Mouse (Mus musculus) splenic B cell, adult 2 months (primary cell): Measurements from ENCODE around the gene Tenm4.
"Not testable (repeated sequence)": the region's sequence is repeated elsewhere in the genome, so short reads cannot be mapped to it uniquely, and the experiment has no call there.

Experiments used
- DNase-seq: peaks from one replicate; pipeline ENCODE4 v3.0.0-alpha.2; 2011; ENCODE audit warnings: low read depth, low spot score
- H3K27me3 ChIP-seq: 2 replicates; pipeline ENCODE4 v1.6.1; 2012; ENCODE audit warnings: mild to moderate bottlenecking, low read length, moderate library complexity, mixed read lengths; ENCODE audit not compliant: control insufficient read depth, poor library complexity, insufficient read depth, severe bottlenecking
- H3K36me3 ChIP-seq: 2 replicates; pipeline ENCODE4 v1.6.1; 2012; ENCODE audit warnings: mild to moderate bottlenecking, low read length, moderate library complexity, mixed read lengths; ENCODE audit not compliant: control insufficient read depth, poor library complexity, insufficient read depth, severe bottlenecking

Tenm4 gene

DNA sequence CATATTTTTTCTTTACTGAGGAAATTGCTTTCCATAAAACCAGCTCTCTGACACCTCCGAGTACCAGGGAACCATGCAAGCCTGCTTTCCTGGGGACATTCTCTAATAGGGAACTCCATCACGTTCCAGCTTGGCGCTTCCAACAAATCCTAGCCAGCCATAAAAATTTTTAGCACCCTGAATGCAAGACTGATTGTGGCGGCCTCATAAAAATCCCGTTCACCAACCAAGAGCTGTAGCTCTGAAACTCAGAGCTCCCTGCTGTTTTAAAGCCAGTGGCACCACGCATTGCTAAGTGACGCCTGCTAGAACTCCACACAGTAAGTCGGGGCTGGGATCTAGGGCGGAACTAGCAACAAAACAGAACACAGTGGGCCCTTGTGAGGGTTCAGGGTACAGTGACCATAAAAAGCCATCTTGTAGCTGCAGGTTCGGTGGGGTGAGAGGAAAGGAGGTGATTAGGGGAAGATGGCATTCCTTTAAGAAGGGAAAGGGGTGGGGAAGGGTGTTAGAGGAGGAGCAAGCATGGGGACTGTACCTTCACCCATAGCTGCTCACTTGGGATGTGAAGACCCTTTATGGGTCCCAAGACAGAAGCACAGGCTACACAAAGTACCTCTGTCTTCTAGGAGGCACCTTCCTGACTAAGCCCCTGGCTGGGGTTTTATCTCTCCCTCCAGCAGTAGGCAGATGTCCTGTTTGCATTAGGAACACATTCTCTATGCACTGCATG is 439.0 kb downstream of the Tenm4 start:
- DNase-seq: no peak
- H3K27me3 ChIP-seq: no peaks in the 10 kb centered on the region
- no peaks in the 10 kb centered on the region for H3K36me3 ChIP-seq

DNA sequence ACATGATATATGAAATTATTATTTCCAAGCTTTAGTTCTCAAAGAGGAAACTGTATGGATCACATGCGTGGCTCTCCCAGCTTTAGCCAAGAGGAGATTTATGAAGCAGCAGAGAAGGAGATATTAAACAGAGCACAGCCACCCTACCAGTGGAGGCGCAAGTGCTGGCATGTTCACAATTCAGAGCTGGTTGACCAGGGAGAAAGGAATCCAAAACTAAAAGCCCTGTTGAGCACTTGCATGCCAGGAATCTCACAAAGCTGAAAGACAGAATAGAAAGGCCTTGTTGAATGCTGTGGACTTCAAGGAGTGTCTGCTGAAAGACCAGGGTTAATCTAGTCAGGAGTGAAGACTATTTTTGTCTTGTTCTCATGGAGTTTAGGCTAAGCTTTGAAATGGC is 446.3 kb downstream of the Tenm4 start:
- Histone ChIP-seq H3K27me3 (no peaks in the 10 kb centered on the region; the same call in 1 of the 2 replicates), H3K36me3 (no peaks in the 10 kb centered on the region)
- no peak for DNase-seq

GRCm38 (mm10) chr7:96619930-96620472 is 449.0 kb downstream of the Tenm4 start:
- Histone ChIP-seq H3K27me3 (no peaks in the 10 kb centered on the region; the same call in 1 of the 2 replicates), H3K36me3 (no peaks in the 10 kb centered on the region)
- DNase-seq: no peak

GRCm38 (mm10) chr7:96626338-96626737 is 455.3 kb downstream of the Tenm4 start:
- Histone ChIP-seq H3K36me3 (no peaks in the 10 kb centered on the region), H3K27me3 (no peaks in the 10 kb centered on the region)
- DNase-seq: no peak

DNA sequence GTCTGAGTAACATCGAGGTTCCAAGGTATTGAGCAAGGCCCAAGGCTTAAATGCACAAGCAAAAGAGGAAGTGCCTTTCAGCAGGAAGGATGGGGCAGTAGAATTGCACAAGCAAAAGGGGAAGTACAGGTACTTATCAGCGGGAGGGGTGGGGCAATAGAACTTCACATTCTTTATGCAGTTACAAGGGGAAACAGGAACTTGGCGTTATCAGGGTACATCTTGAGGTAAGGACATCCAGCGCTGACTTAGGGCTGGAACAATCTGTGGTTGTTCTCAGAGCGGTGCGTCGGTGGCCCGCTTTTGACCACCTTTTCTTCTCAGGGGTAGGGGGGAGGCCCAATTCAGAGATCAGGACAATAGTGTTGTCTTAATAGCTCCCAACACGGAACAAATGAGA is 459.5 kb downstream of the Tenm4 start:
- not testable (repeated sequence) for H3K36me3 ChIP-seq
- DNase-seq: peak; percentile 11

GRCm38 (mm10) chr7:96633008-96633407 is 462.0 kb downstream of the Tenm4 start:
- no peak for DNase-seq
- Histone ChIP-seq H3K36me3 (no peaks in the 10 kb centered on the region), H3K27me3 (no peaks in the 10 kb centered on the region)

More for the DNA sequence above, 459.5 kb downstream of the Tenm4 start:
- H3K27me3 ChIP-seq: not testable (repeated sequence)

- no peaks in the 10 kb centered on the region for H3K36me3 ChIP-seq
- H3K27me3 ChIP-seq: no peaks in the 10 kb centered on the region
- DNase-seq: no peak
These were observed 464.9 kb downstream of the Tenm4 start for GRCm38 (mm10) chr7:96635830-96636440.

DNA sequence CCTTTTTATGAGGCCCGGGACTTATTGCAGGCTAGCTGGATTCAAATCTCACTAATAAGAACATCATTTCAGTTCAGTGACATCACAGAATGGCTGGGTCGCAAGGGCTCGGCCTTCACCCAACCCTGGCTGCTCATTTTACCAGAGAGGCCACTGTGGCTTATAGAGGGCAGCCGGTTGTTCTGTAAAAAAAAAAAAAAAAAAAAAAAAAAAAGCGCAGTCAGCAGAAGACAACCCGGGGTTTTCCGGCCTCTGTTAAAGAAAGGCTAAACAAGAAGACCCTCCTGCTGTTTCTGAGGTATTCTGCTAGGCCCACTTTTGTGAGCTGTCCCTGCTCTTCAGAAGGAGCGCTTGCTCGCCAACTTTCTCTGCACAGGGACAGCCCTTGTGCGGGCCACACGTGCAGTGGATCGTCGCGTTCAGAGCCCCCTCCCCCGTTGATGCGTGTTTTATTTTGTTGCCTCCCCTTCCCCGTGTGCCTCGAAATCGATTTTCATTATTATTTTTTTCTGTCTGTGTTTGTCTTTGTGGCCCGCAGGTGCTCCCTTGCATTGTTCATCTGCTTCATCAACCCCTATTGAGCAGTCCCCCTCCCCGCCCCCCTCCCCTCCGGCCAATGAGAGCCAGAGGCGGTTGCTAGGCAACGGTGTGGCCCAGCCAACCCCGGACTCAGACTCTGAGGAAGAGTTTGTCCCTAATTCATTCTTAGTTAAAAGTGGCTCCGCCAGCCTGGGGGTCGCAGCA is 472.6 kb downstream of the Tenm4 start:
- no peaks in the 10 kb centered on the region; the same call in 1 of the 2 replicates for H3K27me3 ChIP-seq
- H3K36me3 ChIP-seq: no peaks in the 10 kb centered on the region
- DNase-seq: peak; percentile 4

GRCm38 (mm10) chr7:96644205-96644531 is 473.1 kb downstream of the Tenm4 start:
- DNase-seq: no peak
- Histone ChIP-seq H3K36me3 (no peaks in the 10 kb centered on the region), H3K27me3 (no peaks in the 10 kb centered on the region; the same call in 1 of the 2 replicates)

- DNase-seq: no peak
- no peaks in the 10 kb centered on the region for H3K36me3 ChIP-seq
- no peaks in the 10 kb centered on the region; the same call in 1 of the 2 replicates for H3K27me3 ChIP-seq
These were observed 476.6 kb downstream of the Tenm4 start for GRCm38 (mm10) chr7:96647657-96648056.

GRCm38 (mm10) chr7:96648606-96649005 is 477.6 kb downstream of the Tenm4 start:
- Histone ChIP-seq H3K27me3 (no peaks in the 10 kb centered on the region; the same call in 1 of the 2 replicates), H3K36me3 (no peaks in the 10 kb centered on the region)
- no peak for DNase-seq

DNA sequence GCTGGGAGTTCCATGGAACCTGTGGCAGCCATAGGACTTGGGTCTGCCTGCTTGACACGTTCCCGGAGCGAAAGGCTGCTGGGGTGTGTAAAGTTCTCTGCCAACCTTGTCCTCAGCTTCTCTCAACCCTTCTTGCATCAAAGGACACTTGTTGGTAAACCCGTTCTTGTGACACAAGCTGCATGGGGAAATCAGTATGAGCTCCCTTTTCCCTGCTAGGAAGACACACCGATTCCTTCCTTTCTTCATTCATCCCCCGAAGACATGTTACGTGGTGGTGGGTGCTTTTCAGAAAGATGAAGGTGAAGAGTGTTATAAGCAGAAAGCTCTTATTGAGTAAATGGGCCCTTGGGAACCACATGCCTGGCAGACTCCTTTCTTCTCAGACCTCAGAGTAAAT is 478.1 kb downstream of the Tenm4 start:
- DNase-seq: no peak
- no peaks in the 10 kb centered on the region for H3K36me3 ChIP-seq
- H3K27me3 ChIP-seq: no peaks in the 10 kb centered on the region; the same call in 1 of the 2 replicates

- no peaks in the 10 kb centered on the region; the same call in 1 of the 2 replicates for H3K27me3 ChIP-seq
- H3K36me3 ChIP-seq: no peaks in the 10 kb centered on the region
- DNase-seq: no peak
These were observed 479.4 kb downstream of the Tenm4 start for GRCm38 (mm10) chr7:96650435-96650834.

DNA sequence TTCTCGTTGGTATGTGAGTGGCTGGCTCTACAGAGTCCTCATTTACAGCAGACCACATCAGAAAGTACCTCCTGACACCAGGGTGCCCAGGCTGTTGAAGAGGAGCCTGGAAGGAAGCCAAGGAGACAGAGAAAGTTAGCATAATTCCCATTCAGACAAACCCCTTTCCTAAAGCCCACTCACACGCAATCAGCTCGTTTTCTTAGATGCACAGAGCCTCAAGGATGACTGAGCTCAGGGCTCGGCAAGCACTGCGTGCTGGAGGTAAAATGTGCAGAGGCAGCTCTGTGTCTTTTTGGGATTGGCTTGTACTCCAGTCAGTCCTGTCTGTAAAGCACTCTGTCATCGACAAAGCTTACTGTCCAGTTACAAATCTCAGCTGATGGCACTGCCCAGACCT is 480.0 kb downstream of the Tenm4 start:
- Histone ChIP-seq H3K36me3 (no peaks in the 10 kb centered on the region), H3K27me3 (no peaks in the 10 kb centered on the region; the same call in 1 of the 2 replicates)
- DNase-seq: no peak
